Mouse (Mus musculus) cerebellum, adult 2 months (tissue): ENCODE measurements around the gene Fcna.

Source experiments
- CTCF ChIP-seq: fragments of 200-500 bp; IDR thresholded peaks from 2 replicates; pipeline ENCODE4 v1.5.1; 2011; ENCODE audit warnings: low read depth, mild to moderate bottlenecking, control low read depth, low read length, moderate library complexity, borderline replicate concordance; ENCODE audit not compliant: insufficient read depth
- POLR2A ChIP-seq: fragments of 200-500 bp; IDR thresholded peaks from 2 replicates; pipeline ENCODE4 v1.6.1; 2011; ENCODE audit warnings: low read length, control low read depth, borderline replicate concordance; ENCODE audit not compliant: insufficient read depth

DNA sequence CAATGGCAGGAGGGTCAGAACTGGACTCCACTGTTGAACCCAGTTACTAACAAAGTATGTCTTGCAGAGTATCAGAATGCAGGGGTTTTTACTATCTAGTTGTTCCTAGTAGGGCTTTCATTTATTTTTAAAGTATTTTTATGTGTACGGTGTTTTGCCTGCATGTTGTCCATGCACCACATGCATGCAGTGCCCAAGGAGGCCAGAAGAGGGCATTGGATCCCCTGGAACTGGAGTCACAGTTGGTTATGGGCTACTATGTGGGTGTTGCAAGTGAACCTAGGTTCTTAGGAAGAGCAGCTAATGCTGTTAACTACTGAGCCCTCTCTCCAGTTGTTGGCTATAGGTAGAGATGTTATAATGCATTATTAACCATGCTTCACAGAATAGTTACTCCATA, 35.7 kb upstream of the Fcna start:
- TF ChIP-seq CTCF (peak; percentile 72), POLR2A (no peak)
